Mouse (Mus musculus) embryonic facial prominence, embryonic 14.5 days (tissue): ENCODE measurements around the gene Plscr1. TPM values are rescaled to one million over a fixed set of nuclear protein-coding genes. Genes with fewer than 3 reads are reported as not detected.

Experiments
- ATAC-seq: fragments of 200-750 bp; cut with Nextera tagmentation; 2 replicates; pipeline ENCODE4 v1.8.0; 2017; ENCODE audit warnings: low read depth, moderate number of reproducible peaks, moderate TSS enrichment
- DNase-seq: peaks from one replicate; pipeline ENCODE4 v3.0.0-alpha.2; 2015; ENCODE audit warnings: low spot score
- H3K27ac ChIP-seq: fragments of 300-500 bp; sonication (generic); replicated peaks from 2 replicates; pipeline ENCODE4 v1.5.1; 2014; ENCODE audit warnings: low read depth, mild to moderate bottlenecking, low read length, moderate library complexity
- H3K27me3 ChIP-seq: fragments of 300-500 bp; sonication (generic); replicated peaks from 2 replicates; pipeline ENCODE4 v1.6.1; 2014; ENCODE audit warnings: low read length; ENCODE audit not compliant: control insufficient read depth, insufficient read depth
- H3K36me3 ChIP-seq: fragments of 300-500 bp; sonication (generic); 2 replicates; pipeline ENCODE4 v1.6.1; 2014; ENCODE audit warnings: low read length, mixed read lengths; ENCODE audit not compliant: control insufficient read depth, insufficient read depth
- H3K4me1 ChIP-seq: fragments of 300-500 bp; sonication (generic); 2 replicates; pipeline ENCODE4 v1.6.1; 2014; ENCODE audit warnings: antibody characterized with exemption, low read length; ENCODE audit not compliant: control insufficient read depth, insufficient read depth
- H3K4me2 ChIP-seq: fragments of 300-500 bp; sonication (generic); 2 replicates; pipeline ENCODE4 v1.6.1; 2014; ENCODE audit warnings: low read depth, mild to moderate bottlenecking, low read length, moderate library complexity, mixed read lengths
- H3K4me3 ChIP-seq: fragments of 300-500 bp; sonication (generic); 2 replicates; pipeline ENCODE4 v1.5.1; 2014; ENCODE audit warnings: low read depth, mild to moderate bottlenecking, low read length
- H3K9ac ChIP-seq: fragments of 300-500 bp; sonication (generic); 2 replicates; pipeline ENCODE4 v1.6.1; 2014; ENCODE audit warnings: low read depth, mild to moderate bottlenecking, low read length, moderate library complexity, mixed read lengths
- H3K9me3 ChIP-seq: fragments of 300-500 bp; sonication (generic); 2 replicates; pipeline ENCODE4 v1.6.1; 2016; ENCODE audit warnings: low read length; ENCODE audit not compliant: control insufficient read depth
- WGBS: fragments of 180-500 bp; shearing (Covaris S2); extraction: QIAGEN DNeasy Blood & Tissue Kit; methylation state at CpG from one replicate; pipeline ENCODE4 v1.1.7; 2014; 5-methylcytosine and 5-hydroxymethylcytosine counted together
- microRNA-seq: library from miRNA; unstranded; fragments of <30 nt; microRNA quantifications from one replicate; pipeline ENCODE4, GENCODE M21; 2016; ENCODE audit warnings: borderline number of aligned reads
- polyA plus RNA-seq: library from polyadenylated mRNA; unstranded; fragments of >200 nt; fragmentation: Nextera tagmentation; extraction: Ambion mirVana; gene quantifications from 2 replicates; pipeline ENCODE4 v1.2.1, GENCODE M21; 2014

The Plscr1 gene
- polyA plus RNA-seq, 1 experiment from 2014 or later = 19.0 TPM

DNA sequence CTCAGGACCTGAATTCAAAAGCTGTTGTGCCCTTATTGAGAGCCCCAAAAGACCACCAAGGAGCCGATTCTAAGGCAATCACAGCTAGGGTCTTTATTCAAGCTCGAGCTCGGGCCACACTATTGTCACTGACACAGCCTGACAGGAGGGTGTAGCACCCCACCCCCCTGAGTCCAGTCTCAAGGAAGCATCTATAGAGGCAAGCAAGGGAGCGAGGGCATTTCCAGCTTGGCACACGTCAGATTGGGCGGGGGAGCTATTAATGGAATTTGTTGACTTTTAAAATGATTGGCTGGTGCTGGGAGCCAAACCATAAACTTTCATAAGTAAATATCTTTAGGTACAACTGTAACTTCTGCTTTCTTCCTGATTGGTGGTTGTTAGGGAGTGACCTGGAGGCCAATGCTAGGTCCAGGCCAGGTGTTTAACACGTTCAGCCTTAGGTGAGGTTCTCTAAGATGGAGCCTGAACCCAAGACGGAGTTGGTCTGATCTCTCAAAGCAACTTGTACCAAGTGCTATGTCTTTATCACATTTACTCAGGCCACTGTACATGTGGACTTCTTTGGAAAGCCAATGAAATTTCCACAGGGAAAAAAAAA is 56.2 kb downstream of the Plscr1 start:
- Histone ChIP-seq H3K27ac (no peak overlapping the region), H3K9me3 (no peaks in the 10 kb centered on the region), H3K9ac (no peak overlapping the region), H3K4me1 (no peaks in the 10 kb centered on the region; the same call in 1 of the 2 replicates), H3K36me3 (no peaks in the 10 kb centered on the region), H3K27me3 (no peaks in the 10 kb centered on the region), H3K4me3 (no peak overlapping the region), H3K4me2 (no peak overlapping the region)
- 84% methylated on average over 8 of the region's 8 CpGs for WGBS
- ATAC-seq (no peak), DNase-seq (no peak)

GRCm38 (mm10) chr9:92309077-92309476 is 59.5 kb downstream of the Plscr1 start, which contains the start of gene 1700057G04Rik:
Gene 1700057G04Rik, plus strand, starts transcription at chr9:92309377.
- WGBS = 85% methylated on average over 1 of the region's 1 CpGs
- DNase-seq (no peak), ATAC-seq (no peak)
- H3K4me1 ChIP-seq = no peaks in the 10 kb centered on the region; the same call in 1 of the 2 replicates
- no peak within 1 kb of the TSS for H3K4me2 ChIP-seq
- H3K27ac ChIP-seq = no peak within 1 kb of the TSS
- no peak within 1 kb of the TSS for H3K9ac ChIP-seq
- no peaks in the 10 kb centered on the region for H3K36me3 ChIP-seq
- H3K27me3 ChIP-seq = no peaks in the 10 kb centered on the region
- no peaks in the 10 kb centered on the region for H3K9me3 ChIP-seq
- H3K4me3 ChIP-seq = no peak within 1 kb of the TSS

- H3K27me3 ChIP-seq = no peaks in the 10 kb centered on the region
- WGBS = 75% methylated on average over 3 of the region's 3 CpGs
- no peaks in the 10 kb centered on the region for H3K9me3 ChIP-seq
- no peak overlapping the region for H3K9ac ChIP-seq
- H3K4me2 ChIP-seq = no peak overlapping the region
- ATAC-seq (no peak), DNase-seq (no peak)
- no peak overlapping the region for H3K27ac ChIP-seq
- H3K4me1 ChIP-seq = no peaks in the 10 kb centered on the region
- no peaks in the 10 kb centered on the region for H3K36me3 ChIP-seq
- H3K4me3 ChIP-seq = no peak overlapping the region
These were observed 67.2 kb downstream of the Plscr1 start for GRCm38 (mm10) chr9:92316791-92317190.

Small RNA genes within 50 kb of the gene (microRNA-seq; reads per million reads assigned to microRNA genes)
- gene Mir6386 = not detected

Other genes with a start within 250 kb of the Plscr1 start
- not detected in 2 replicates for gene Plscr5, start 56.8 kb upstream of the Plscr1 start, polyA plus RNA-seq
- gene Plscr2, start 25.9 kb downstream of the Plscr1 start, polyA plus RNA-seq = 1.7 and 2.9 TPM in 2 replicates
- not detected in 2 replicates for gene 1700057G04Rik, start 59.6 kb downstream of the Plscr1 start, polyA plus RNA-seq
- 6.7 and 7.2 TPM in 2 replicates for gene Plscr4, start 207.6 kb downstream of the Plscr1 start, polyA plus RNA-seq